In the genomic region with DNA sequence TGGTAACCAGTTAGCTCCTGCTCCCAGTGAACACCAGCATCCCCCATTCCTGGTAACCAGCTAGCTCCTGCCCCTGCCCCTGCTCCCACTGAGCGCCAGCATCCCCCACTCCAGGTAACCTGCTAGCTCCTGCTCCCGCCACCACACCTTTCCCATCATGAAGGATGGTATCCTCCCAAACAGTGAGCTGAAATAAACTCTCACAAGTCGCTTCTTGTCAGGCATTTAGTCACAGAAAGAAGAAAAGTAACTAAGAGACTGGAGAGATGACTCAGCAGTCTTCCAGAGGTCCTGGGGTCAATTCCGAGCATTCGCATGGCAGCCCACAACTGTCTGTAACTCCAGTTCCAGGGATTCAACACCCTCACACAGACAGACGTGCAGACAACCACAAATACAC, we compare ENCODE assay signal across 23 mouse cellular contexts. TPM values are rescaled to one million over a fixed set of nuclear protein-coding genes. Genes with fewer than 3 reads are reported as not detected.
"Had no signal": no experiment of that assay in that cellular context is flagged by ENCODE, and none has a peak within 500 bp of the region (broad histone marks: within the 10 kb centered on the region; RNA-seq: fewer than 3 reads in every experiment).

No protein-coding gene starts in this region.

- H3K27me3 ChIP-seq: heart, embryonic 12.5 days; hindbrain, embryonic 12.5 days; intestine, embryonic 15.5 days; limb, embryonic 12.5 days; liver, embryonic 15.5 days had no signal

- H3K4me3 ChIP-seq: heart, adult 2 months; heart, embryonic 12.5 days; hindbrain, embryonic 10.5 days; hindbrain, embryonic 12.5 days; intestine, embryonic 15.5 days; layer of hippocampus, adult 2 months; left cerebral cortex, adult 2 months; limb, embryonic 10.5 days; limb, embryonic 12.5 days; liver, embryonic 15.5 days had no signal

- H3K27ac ChIP-seq: heart, adult 2 months; hindbrain, embryonic 10.5 days; hindbrain, embryonic 12.5 days; hindbrain, embryonic 14.5 days; intestine, embryonic 15.5 days; layer of hippocampus, adult 2 months; left cerebral cortex, adult 2 months; limb, embryonic 10.5 days; limb, embryonic 12.5 days had no signal

- H3K9me3 ChIP-seq: heart, embryonic 12.5 days; hindbrain, embryonic 10.5 days; hindbrain, embryonic 12.5 days; intestine, embryonic 15.5 days; limb, embryonic 10.5 days; limb, embryonic 12.5 days; liver, embryonic 15.5 days had no signal

- H3K4me2 ChIP-seq: heart, embryonic 12.5 days; hindbrain, embryonic 12.5 days; hindbrain, embryonic 14.5 days; intestine, embryonic 15.5 days; limb, embryonic 12.5 days; liver, embryonic 15.5 days had no signal

- ATAC-seq: hindbrain, embryonic 16.5 days; inflammation-experienced regulatory T-cells, adult 6 months; intestine, embryonic 15.5 days; intestine, postnatal 0 days had no signal

- H3K36me3 ChIP-seq: heart, embryonic 12.5 days; hindbrain, embryonic 10.5 days; hindbrain, embryonic 12.5 days; intestine, embryonic 15.5 days; limb, embryonic 10.5 days; limb, embryonic 12.5 days had no signal

- H3K4me1 ChIP-seq: heart, embryonic 12.5 days; hindbrain, embryonic 10.5 days; hindbrain, embryonic 12.5 days; limb, embryonic 10.5 days; limb, embryonic 12.5 days had no signal

- H3K9ac ChIP-seq: heart, embryonic 12.5 days; hindbrain, embryonic 12.5 days; hindbrain, embryonic 14.5 days; intestine, embryonic 15.5 days; limb, embryonic 12.5 days; liver, embryonic 15.5 days had no signal

- DNase-seq: gastrocnemius, postnatal 14 days; gastrocnemius, postnatal 36 days; heart, adult 2 months; heart, postnatal 10 days; heart, postnatal 4 days; kidney, adult 18-20 months; kidney, adult 8-10 months; kidney, postnatal 10 days; kidney, postnatal 25 days had no signal

RNA-seq across cellular contexts. Expression of a gene that starts 28.0 kb away (rescaled TPM):
- polyA plus RNA-seq: heart, adult 2 months; inflammation-experienced regulatory T-cells, adult 6 months had no signal

RNA-seq across cellular contexts. Expression of a gene that starts 46.8 kb away (rescaled TPM):
- polyA plus RNA-seq: heart, adult 2 months; heart, embryonic 14.5 days; hindbrain, embryonic 10.5 days; hindbrain, embryonic 16.5 days; limb, embryonic 10.5 days had no signal
